Mouse (Mus musculus): ENCODE measurements around the gene Acsl6. TPM values are rescaled to one million over a fixed set of nuclear protein-coding genes. Genes with fewer than 3 reads are reported as not detected.
"Not testable (repeated sequence)": the region's sequence is repeated elsewhere in the genome, so short reads cannot be mapped to it uniquely, and the experiment has no call there.

Gene Acsl6
- 1 to 10 TPM; 3.2 to 3.4 TPM for total RNA-seq (2021)

DNA sequence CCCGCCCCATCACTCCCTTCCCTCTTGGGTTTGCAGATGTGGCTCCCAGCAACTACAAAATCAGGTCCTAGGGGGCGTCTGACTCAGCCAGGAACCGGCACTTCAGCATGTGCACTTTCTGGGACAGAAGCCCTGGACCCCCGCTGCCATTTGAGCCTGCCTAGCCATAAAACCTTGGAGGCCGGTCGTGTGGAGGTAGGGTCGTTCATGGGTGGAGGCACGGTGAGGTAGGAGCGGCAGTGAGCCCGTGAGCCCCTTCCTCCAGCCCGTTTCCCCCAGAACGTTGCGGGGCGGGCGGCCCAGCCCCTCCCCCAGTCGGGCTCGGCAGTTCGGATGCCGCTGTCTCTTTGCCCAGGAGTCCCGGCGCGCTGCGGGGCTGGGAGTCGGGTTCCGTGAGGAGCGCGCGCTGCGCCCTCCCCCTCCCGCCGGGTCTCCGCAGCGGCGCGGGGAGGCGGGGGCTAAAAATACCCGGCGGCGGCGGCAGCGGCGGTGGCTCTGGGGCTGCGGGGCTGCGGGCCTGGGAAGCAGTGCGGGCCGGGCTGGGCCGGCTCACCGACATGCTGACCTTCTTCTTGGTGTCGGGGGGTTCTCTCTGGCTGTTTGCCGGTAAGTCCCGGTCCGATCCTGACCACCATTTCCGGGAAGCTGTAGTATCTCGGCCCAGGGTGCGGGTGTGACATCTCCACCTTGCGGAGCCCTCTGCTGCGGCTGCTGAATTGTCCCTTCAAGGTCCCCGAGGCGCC, at the start of gene Acsl6:
TSS of gene Acsl6 (plus strand) at position 71 of the 743 bp plus-strand sequence.
- no peak for DNase-seq (ENCODE audit: low spot score)
- intact Hi-C loops (cut with DNase I): no loop called here

DNA sequence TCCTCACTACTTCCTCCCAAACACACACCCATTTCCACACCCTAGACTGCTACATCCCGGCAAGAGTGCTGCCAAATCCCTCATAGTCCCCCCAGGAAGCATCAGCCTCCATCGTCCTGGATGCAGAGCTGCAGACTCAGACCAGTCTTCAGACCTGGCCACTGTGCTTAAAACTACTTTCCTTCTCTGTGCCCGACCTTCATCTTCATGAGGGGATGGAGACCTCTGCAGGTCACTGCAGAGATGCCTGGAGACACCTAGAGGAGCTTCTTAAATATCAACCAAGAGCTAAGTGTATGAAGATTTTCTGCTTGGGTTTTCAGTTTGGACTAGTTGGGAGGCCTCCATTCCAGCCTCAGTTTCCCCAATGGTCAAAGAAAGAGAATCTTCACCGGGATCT, 49.5 kb upstream of the Acsl6 start:
- DNase-seq (ENCODE audit: low spot score): no peak
- intact Hi-C loops (cut with DNase I): loop anchor here (1.0 to 2.0 kb wide), 2 partner anchors 109 to 331 kb away; no protein-coding TSS in a partner anchor

DNA sequence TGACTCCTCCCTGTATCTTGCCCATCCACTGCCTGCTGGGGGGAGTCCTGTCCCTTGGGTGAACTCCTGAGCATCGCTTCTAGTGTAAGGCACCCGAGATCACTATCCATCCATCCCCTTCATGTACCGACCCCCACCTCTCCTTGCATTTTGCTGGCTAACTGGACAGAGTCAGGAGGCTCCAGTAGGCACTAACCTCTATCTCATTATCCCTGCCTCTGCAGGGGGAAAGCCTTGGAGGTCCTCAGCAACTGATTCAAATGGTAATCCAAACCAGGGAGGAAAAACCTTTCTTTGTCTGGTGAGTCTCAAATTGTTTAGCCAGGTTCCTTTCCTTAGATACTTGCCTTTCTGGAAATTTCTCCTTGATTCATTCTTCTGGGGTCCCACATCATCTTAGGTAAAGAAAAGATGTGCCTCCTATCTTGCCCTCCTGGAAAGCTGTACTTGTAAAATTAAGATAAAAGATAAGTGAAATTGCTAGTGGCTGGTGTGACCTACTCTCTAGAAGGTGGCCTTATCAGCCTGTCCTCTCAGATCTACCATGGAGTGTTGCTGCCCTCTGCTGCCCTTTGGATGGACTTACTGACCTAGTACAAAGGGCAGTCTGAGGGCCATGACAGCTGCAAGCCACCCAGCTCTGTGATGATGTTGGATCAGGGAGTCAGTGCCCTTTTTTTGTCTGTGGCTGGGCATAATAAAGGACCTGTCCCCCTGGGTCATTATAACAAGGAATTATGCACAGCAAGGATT, 46.8 kb upstream of the Acsl6 start:
- intact Hi-C loops (cut with DNase I): loop anchor here (2.0 to 5.0 kb wide), 4 partner anchors 164 to 519 kb away; no protein-coding TSS in a partner anchor
- peak; percentile 52 for DNase-seq (ENCODE audit: low spot score)

DNA sequence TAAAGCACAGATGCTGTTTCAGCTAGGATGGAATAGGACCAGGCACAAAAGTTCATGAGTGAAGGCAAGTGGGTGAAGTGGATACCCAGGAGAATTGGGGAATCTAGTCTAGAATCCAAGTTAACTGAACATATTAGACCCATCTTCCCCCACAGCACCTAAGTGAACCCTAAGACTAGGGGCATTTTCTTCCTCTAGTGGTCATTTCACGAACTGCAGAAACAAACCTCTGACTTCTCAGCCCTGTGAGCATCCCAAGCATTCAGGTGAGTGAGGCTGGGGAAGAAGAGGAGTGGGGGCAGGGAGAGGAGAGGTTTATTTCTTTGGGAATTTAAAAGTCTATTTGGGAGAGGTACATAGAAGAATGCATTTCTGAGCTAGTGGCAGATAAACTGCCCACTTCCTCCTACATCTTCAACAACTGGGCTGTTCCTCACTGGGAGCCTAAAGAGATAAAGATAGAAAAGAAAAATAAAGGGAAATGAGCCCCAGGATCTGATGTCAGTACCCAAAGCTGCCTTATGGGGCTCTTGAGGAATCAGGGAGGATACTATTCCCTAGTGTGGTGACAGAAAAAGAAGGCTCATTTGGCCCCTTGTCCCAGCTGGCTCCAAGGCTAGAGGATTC, 40.1 kb upstream of the Acsl6 start:
- intact Hi-C loops (cut with DNase I): loop anchor here (2.0 kb wide), 1 partner anchor 271 kb away; no protein-coding TSS in a partner anchor
- DNase-seq (ENCODE audit: low spot score): no peak

DNA sequence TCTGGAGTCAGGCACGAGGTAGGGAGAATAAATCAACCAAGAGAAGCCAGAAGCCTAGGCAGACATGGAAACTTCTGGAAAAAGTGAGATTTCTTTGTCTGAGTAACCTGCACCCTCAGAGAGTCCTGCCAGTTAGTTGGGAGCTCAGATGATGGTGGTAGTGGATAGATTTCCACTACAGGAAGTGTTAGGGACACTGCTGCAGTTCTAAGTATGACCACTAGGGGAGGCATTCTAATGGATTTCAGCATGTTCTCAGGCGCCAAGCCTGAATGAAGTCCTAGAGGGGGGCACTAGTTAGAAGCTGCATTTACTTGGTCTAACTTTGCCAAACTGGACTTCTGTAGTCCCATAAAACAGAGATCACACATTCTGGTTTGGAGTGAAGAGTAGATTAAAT, 39.1 kb upstream of the Acsl6 start:
- no peak for DNase-seq (ENCODE audit: low spot score)
- intact Hi-C loops (cut with DNase I): loop anchor here (2.0 kb wide), 1 partner anchor 270 kb away; no protein-coding TSS in a partner anchor

DNA sequence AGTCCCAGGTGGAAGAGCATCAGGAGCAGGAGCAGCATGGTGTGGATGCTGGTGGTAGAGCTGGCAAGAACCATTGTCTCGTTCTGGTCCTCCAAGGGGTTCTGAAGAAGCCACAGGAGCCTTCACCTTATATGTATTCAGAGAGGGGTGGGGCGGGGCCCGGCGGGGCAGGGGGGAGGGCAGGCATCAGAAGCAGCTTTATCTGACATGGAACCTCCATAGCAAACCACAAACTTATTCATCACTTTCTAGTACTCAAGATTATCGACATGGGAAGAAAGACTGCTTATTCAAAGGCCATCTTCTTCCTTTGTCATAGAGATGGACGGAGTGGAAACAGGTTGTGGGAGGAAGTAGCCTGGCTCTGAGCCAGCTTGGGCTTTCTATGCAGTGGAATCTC, 36.4 kb upstream of the Acsl6 start, which contains the start of gene Il3:
TSS of gene Il3 (minus strand) at position 101 of the 400 bp plus-strand sequence.
- DNase-seq (ENCODE audit: low spot score): no peak
- intact Hi-C loops (cut with DNase I): no loop called here

DNA sequence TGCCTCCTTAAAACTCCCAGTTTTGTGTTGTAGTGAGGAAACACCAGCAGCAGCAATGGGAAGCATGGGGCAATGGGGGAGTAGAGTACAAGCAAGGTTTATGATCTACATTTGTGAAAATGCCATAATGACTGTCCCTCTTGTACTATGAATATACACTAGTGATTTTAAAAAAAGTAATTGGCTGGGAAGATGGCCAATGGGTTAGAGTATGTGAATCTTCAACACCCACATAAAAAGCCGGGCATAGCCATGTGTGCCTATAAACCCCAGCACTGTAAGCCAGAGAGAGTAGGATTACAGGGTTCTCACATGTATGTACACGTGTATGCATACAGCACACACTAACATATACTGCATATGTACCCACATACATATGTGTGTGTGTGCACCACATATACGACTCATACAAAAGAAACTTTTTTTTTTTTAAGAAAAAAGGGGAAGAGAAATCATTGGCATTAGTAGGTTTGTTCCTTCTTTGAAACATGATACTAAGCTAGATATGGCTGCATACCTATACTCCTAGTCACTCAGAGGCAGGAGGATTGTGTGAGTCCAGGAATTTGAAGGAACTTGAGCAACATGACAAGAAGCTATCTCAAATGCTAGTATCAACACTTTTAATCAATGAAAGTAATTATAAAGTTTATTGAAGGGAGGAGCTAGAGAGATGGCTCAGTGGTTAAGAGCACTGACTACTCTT, 34.3 kb upstream of the Acsl6 start:
- intact Hi-C loops (cut with DNase I): no loop called here
- no peak for DNase-seq (ENCODE audit: low spot score)

DNA sequence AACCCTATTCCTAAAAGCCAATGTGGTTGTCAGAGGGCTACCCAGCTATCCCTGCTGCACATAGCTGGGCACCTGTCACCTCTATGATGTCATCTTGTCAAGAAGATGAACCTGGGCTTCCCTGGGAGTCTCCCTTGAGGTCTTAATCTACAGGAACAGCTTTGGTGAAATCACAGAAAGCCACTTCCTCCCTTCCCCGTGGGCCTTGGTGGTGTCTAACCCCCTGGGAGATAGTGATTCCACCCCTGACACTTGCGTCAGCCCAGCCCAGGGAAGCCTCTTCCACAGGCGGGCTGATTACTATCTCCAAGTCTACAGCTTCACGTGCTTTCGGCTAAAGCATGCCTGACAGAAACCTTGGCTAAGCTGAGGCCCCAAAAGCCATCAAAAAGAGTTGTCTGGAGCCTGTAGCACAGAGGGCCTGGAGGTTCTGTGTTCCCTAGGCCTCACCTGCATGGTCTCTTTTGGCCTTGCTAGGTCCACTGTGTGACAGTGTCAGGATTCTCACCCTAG, 32.1 kb upstream of the Acsl6 start:
- no peak for DNase-seq (ENCODE audit: low spot score)
- intact Hi-C loops (cut with DNase I): no loop called here

DNA sequence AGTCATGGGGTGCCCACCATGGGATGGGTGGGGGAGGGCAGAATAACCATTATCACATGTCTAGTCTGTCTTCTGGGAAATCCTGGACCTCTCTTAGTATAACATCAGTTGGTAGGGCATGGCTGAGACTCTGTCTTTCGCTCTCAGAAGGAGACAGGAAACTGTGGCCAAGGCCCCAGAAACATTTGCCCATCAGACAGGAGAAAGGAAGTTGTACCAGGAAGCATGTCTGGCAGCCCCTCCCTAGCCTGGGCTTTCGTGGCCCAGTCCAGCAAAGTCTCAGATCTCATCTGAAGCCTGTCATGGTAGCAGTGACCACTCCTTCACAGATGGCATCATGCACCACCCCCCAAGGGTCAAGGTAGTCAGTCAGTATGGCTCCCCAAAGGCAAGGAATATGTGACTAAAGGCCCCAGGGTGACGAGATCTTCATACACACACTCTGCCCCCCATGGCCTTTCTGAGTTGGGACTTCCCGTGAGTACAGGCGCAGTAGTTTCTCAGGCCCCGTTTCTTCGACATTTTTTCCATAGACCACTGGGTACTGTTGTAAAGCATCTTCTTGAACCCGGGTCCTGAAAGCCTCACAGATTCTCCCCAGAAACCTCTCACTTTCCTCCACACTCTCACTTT, 15.7 kb upstream of the Acsl6 start:
- intact Hi-C loops (cut with DNase I): no loop called here

DNA sequence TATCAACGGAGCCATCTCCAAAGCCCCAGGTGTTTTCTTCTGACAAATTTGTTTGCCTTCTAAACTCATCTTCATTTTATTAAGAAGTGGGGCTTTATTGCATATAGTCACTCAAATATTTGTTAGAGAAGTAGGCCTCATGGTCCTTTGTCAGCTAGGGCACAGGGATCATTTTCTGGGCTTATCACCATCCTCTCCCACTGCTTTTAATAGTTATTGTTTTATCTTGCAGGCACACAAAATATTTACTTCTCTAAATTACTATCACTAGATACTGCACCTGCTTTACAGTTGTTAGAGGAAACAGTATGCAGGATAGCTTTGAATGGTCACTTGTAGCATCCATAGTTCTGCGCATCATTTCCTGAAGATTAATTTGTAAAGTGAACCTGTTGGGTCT, 11.4 kb upstream of the Acsl6 start:
- intact Hi-C loops (cut with DNase I): no loop called here
- no peak for DNase-seq (ENCODE audit: low spot score)

More for the DNA sequence above, 15.7 kb upstream of the Acsl6 start:
- DNase-seq (ENCODE audit: low spot score): no peak

DNA sequence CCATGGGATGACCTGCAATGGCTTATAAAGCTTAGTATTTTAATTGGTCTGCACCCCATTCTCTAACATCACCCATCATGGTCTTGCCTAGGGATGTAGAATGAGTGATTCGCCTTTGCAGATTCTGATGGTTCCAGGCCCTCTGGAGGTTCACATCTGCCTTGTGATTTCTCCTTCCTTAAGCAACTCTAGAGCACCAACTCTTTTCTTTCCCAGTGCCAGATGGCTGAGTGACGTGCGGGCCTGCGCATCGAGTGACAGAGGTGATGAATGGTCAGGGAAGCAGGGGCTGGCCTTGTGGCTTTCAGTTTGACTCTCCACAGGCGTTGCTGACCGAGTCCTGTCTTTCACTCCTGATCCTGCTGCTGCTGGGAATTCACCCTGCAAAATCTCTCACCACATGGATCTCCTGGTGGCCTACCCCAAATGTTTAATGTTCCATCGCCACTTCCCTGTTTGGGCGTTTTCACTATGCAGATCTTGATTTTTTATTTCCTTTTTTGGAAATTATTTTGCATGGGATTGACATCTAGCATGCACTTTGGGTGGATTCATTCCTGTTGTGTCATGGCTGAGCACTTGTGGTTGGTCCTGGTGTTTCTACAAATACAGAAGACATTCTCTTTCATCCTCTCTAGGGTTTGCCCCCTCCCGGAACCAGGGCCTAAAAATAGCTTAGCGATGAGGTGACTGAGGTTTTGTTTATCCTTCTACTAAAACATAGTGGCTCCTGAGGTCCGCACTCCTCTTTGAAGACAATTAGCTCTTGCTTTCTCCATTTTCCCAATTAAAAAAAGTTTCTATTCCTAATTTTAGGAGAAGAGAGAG, 9.4 kb upstream of the Acsl6 start:
- no peak for DNase-seq (ENCODE audit: low spot score)
- intact Hi-C loops (cut with DNase I): no loop called here

DNA sequence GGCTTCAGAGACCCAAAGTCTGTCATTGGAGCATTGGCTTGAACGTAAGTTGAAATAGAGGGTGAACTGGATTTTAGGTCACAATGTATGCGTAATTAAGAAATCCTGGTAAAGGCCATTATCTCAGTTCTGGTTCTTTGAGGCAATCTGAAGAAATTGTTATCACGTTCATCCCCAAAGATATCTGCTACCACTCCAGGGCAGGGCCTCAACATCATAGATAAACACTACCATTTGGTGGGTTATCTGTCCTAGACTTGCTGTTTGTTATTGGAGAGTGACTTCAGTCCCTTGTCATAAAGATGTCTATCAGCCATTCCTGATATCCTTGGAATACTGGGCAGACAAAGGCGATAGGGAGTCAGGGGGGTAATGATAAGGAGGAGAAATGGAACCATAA, 7.6 kb upstream of the Acsl6 start:
- intact Hi-C loops (cut with DNase I): no loop called here
- no peak for DNase-seq (ENCODE audit: low spot score)

DNA sequence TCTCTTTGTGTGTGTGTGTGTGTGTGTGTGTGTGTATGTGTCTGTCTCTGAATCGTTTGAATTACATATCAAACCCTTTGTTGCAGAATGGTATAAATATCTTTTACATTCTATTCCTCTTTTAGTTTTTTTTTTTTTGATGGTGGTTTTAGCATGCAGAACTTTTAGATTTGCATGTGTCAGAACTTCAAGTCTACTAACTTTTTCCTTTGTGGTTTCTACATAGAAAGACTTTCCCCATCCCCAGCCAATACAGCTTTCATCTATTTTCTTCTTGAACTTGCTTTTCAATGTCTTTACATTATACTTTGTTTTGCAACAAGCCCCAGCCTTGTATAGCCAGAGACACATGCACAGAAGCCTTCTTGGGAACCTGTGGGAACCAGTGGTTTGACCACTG, 6.9 kb upstream of the Acsl6 start:
- no peak for DNase-seq (ENCODE audit: low spot score)
- intact Hi-C loops (cut with DNase I): no loop called here

DNA sequence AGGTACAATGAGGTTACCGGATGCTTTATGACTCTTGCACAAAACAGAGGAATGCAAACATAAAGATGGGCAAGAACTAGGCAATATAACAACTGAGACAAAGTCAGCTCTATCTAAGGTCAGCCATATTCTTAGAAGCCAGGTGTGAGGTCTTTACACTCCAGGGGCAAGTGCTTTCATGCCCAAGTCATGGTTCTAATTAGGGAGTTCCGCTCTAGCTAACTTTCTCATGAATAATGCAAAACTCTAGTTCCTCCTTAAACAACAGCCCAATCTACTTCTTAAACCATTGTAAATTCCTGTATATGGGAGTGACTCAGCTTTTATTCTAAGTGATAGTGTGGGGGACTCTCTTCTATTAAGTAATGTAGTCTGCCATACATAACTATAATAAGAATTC, 6.1 kb upstream of the Acsl6 start:
- DNase-seq (ENCODE audit: low spot score); intact Hi-C loops (cut with DNase I): not testable (repeated sequence)

DNA sequence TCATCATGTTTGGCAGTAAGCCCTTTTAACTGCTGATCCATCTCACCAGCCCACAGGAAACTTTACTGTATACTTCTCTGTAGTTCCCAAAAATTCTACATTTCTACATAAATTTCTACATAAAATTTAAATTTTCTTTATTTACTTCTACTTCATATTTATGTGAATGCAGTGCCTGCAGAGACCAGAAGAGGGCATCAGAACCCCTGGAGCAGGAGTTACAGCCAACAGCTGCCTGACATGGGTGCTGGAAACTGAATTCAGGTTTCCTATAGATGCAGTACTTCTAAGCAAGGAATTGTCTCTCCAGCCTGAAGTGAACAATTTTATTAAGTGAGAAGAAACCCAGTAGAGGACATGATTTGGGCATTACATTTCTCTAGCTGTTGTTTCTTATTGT, 4.8 kb upstream of the Acsl6 start:
- no peak for DNase-seq (ENCODE audit: low spot score)
- intact Hi-C loops (cut with DNase I): no loop called here

DNA sequence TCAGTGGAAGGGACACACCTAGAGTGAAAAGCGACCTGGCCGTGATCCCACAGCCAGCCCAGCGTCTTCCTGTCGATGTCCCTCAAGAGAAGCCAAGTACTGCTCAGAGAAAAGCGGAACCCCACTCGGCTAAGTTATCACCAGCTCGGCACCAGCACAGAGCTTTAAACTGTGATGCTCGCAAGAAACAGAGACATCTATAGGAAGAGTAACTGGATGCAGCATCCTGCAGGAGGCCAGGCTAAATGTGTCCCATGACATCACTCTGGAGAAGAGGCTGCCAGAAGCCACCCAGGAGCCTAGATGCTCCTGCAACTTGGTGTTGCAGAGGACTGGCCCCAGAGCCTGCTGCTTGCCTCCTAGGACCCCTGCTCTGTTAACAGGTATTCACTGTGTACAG, 1.6 kb upstream of the Acsl6 start:
- intact Hi-C loops (cut with DNase I): no loop called here

DNA sequence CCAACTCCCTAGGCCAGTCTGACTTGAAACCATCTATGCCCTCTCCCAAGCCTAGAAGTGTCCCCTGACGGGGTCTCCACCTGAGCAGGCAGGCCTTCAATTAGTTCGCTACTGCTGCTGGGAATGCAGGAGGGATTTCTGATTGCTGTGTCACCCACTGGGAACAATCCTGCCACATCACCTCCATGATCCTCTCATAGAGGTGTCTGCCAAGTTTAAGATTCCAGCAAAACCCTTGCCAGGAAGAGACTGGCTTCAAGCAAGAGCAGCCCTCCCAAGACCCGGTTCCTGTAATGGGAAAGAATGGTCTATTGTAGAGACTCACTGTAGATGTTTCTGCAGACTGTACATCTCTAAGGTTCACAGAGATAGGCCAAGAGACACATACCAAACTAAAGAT, 992 bp upstream of the Acsl6 start:
- intact Hi-C loops (cut with DNase I): no loop called here
- no peak for DNase-seq (ENCODE audit: low spot score)

More for the DNA sequence above, 1.6 kb upstream of the Acsl6 start:
- DNase-seq (ENCODE audit: low spot score): no peak

DNA sequence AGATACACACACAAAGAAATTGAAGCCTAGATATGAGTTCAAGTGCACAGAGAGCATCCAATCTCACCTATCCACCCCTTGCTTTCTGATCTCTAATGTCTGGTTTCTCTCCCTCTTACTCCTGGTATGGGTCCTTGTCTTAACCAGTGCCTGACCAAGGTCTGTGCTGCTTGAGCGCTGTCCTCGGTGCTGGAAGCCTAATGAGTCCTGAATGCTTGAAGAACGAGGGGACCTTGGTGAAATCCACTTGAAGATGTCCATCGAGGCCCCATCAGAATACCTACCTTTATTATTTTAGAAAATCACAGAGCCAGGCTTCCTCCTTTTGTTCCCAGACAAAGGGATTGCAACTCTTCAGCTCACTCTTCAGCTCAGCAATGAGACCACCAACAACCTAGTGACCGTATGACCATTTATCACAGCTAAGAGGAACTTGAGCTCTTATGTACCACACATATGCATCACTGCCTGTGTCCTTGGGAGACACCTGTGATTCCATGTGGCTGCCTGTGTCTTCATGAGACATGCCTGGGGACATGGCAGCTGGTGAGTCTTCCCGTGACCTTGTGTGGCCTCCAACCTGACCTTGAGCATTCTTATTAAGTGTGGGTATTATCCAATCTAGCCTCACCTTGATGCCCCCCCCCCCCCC, 396 bp upstream of the Acsl6 start:
- no peak for DNase-seq (ENCODE audit: low spot score)

More for the DNA sequence above, 396 bp upstream of the Acsl6 start:
- intact Hi-C loops (cut with DNase I): no loop called here

Data from heart, postnatal 25 days (tissue).